Mouse (Mus musculus) layer of hippocampus, adult 8-10 months (tissue): ENCODE measurements around the gene Ifitm6. TPM values are rescaled to one million over a fixed set of nuclear protein-coding genes. Genes with fewer than 3 reads are reported as not detected.
"Not testable (repeated sequence)": the region's sequence is repeated elsewhere in the genome, so short reads cannot be mapped to it uniquely, and the experiment has no call there.

Experiments
- DNase-seq, 2 experiments: peaks; one replicate each; pipeline ENCODE4 v3.0.0; 2022; ENCODE audit warnings: low spot score in 2 of 2
- total RNA-seq, 4 experiments: library from RNA; stranded (reverse); gene quantifications; 2 replicates each; pipeline ENCODE4 v1.2.4; 2022

The Ifitm6 gene
- total RNA-seq, 4 experiments from 2014 or later = 1.1 TPM; not detected in 3

DNA sequence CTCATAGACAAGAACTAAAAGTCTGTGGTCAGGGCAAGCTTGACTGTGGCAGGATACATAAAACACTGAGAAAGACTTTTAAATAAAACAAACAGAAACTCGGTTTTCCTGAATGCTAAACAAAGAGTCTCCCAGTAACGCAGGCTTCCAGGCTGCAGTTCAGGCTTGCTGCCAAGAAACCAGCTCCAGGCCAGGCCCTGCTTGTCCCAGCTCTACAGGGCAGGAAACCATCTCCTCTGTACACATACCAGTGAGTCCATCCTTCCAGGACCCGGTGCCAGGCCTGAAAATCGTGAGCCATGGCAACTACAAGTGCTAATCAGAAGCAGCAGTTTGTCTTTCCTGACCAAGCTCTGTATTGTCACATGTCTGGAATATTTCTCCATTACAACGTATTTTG, 23.9 kb upstream of the Ifitm6 start:
- peak in 1 of 2 experiments; percentile 43 for DNase-seq

GRCm38 (mm10) chr7:141040867-141041606, 23.3 kb upstream of the Ifitm6 start:
- DNase-seq = no peak

DNA sequence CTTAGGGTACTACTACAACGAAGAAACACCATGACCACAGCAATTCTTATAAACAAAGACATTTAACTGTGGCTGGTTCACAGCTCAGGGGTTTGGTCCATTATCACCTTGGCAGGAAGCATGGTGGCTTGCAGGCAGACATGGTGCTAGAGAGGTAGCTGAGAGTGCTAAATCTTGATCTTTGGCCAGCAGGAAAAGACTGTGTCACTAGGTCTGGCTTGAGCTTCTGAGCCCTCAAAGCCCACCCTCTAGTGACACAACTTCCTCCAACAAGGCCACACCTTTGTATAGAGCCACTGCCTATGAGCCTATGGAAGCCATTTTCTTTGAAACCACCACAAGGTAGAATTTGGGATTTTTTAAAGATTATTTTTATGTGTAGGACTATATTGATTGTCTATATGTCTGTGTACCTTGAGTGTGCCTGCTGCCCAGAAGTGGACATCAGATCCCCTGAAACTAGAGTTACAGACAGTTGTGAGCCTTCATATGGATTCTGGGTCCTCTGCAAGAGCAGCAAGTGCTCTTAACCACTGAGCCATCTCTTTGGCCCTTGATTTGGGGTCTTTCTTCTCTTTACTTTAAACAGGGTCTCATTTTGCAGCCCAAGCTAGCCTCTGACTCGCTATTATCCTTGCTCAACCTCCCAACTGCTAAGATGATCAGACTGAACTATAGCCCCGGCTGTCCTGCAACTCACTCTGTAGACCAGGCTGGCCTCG, 21.8 kb upstream of the Ifitm6 start:
- DNase-seq = no peak

DNA sequence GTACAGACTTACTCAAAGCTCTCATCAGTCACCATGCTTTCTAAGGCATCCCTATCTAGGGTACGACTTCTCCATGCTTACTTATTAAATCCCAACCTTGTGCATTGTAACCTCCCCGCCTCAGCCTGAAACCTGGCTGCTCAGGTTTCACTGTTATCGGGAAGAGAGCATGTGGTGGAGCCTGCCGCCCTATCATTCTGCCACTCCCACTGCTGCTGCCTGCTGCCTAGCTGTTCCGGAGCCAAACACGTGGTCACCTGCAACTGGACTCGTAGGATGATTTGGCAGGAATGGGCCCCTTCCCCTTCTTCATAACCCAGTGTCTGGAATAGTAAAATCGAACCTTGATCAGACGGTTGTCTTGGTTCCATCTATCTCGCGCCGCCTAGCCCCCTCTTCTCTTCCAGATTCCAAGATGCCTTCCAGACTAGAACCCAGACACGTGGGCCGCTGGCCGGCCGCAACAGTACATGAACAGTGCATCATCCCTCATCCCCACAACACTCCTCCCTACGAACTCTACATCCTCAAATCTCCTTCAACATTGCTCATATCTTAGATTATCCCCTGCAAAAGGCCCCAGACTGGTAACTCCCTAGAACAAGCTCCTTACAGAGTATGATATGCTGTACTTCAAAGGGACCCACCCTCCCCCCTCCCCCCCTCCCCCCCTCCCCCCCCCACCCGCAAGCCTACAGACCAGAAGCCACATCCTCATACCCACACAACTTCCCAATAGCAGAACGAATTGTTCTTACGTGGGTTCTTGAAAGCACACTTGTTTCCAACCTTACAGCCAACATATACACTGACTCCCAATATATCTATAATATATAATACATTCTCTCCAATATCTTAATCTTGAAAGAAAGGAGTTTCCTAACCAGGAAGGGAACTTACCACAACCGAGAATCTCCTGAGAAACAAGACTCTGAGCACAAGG, 20.6 kb upstream of the Ifitm6 start:
- no peak for DNase-seq

GRCm38 (mm10) chr7:141036624-141037023, 18.9 kb upstream of the Ifitm6 start:
- DNase-seq = not testable (repeated sequence)

- DNase-seq = no peak
These were observed 14.9 kb upstream of the Ifitm6 start for GRCm38 (mm10) chr7:141032458-141033167.

- DNase-seq = no peak
These were observed 12.7 kb upstream of the Ifitm6 start for GRCm38 (mm10) chr7:141030390-141030789.

DNA sequence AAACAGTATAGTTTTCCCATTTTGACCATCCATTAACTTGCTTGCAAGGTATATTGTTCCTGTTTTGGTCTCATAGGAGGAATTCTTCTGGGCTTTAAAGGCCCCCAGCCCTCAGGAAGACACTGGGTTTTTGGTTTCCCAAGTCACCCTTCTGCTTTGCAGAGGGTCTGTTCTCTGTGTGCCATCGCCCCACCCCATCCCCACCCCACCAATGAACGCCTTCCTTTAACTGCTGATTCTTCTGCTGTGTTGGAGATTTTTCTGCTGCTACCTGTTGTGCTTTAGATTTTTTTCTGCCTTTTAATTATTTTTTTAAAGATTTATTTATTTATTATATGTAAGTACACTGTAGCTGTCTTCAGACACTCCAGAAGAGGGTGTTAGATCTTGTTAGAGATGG, 11.1 kb upstream of the Ifitm6 start, which contains the start of gene Gm17387:
Gene Gm17387, plus strand, starts transcription at position 301 of the 400 bp plus-strand sequence.
- DNase-seq = no peak

GRCm38 (mm10) chr7:141026740-141027098, 9.0 kb upstream of the Ifitm6 start:
- no peak for DNase-seq

GRCm38 (mm10) chr7:141026097-141026739, 8.5 kb upstream of the Ifitm6 start:
- no peak for DNase-seq

DNA sequence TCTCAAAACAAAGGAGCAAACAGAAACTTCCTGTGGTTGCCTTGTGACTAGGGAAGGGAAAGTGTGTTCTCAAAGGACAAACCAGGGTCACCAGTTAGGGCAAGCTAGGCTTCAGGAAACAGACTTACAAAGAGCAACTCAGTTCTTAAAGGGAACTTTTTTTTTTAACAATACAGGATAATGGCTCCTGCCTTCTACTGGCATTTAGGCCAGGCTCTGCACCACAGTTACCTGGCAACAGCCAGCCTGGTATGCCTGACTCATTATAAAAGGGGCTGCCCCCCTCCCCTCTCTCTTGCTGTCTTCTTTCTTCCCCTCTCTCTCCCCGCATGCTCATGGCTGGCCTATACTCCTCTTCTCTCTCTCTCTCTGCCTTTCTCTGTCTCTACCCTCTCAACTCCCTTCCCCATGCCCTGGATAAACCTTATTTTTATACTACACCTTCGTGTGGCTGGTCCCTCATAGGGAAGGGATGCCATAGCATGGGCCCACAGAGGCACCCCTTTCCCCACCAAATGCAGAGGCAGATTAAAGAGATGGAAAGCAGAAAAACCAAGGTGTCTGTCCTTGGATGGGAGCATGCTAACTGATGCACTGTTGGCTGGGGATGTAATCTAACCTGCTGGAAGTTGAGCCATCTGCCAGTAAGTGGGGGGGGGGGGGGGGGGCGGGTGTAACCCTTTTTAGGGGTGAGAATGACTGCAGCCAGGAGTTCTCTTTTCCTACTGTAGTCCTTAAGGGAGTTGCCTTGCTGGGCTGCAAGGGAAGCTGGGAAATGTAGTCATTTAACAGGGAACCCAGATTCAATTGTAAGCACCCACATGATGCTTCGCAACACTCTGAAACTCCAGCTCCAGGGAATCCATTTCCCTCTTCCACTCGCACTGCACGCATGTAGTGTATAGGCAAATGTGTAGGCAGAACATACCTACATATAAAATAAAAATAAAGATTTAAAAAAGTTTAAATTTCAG, 7.4 kb upstream of the Ifitm6 start:
- DNase-seq = no peak

- DNase-seq = no peak
These were observed 4.0 kb upstream of the Ifitm6 start for GRCm38 (mm10) chr7:141021489-141022449.

GRCm38 (mm10) chr7:141019028-141019427, 1.3 kb upstream of the Ifitm6 start:
- no peak for DNase-seq

- DNase-seq = no peak
These were observed 722 bp downstream of the Ifitm6 start for GRCm38 (mm10) chr7:141016707-141017697.

GRCm38 (mm10) chr7:141011238-141011770, 6.4 kb downstream of the Ifitm6 start:
- no peak for DNase-seq

DNA sequence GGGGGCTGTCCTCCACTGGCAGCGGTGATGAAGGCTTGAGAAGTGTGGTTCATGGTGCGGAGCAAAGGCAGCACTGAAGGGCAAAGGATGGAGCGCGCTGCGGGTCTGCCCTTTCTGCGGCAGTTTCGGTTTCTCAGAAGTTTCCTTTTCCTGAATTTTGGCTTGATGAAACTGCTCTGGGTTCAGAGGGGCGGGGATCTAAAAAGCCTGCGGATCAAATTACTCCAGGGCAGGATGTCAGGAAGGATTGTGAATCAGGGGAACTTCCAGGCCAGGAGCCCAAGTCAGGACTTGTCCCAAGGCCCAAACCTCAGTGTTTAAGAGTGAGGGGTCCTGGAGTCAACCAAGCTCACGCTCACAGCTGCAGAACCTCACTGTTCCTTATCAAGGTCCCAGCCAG, 7.1 kb downstream of the Ifitm6 start, which contains the start of gene Ifitm3:
Gene Ifitm3, minus strand, starts transcription at position 178 of the 400 bp plus-strand sequence.
- DNase-seq = no peak

GRCm38 (mm10) chr7:141009665-141010064, 8.1 kb downstream of the Ifitm6 start:
- no peak for DNase-seq
